Mouse (Mus musculus) heart, embryonic 11.5 days (tissue): ENCODE results near the gene Mrpl52. TPM values are rescaled to one million over a fixed set of nuclear protein-coding genes. Genes with fewer than 3 reads are reported as not detected.

Experiments used
- ATAC-seq: fragments of 200-750 bp; cut with Nextera tagmentation; replicated peaks from 2 replicates; pipeline ENCODE4 v1.8.0; 2017; ENCODE audit warnings: moderate library complexity; ENCODE audit not compliant: insufficient number of reproducible peaks, low FRiP score, low TSS enrichment
- H3K27ac ChIP-seq: fragments of 300-500 bp; sonication (generic); 2 replicates; pipeline ENCODE4 v1.5.1; 2014; ENCODE audit warnings: mild to moderate bottlenecking, low read depth, low read length
- H3K27me3 ChIP-seq: fragments of 300-500 bp; sonication (generic); 2 replicates; pipeline ENCODE4 v1.6.1; 2014; ENCODE audit warnings: mild to moderate bottlenecking, low read length, mixed read lengths; ENCODE audit not compliant: control insufficient read depth, insufficient read depth
- H3K36me3 ChIP-seq: fragments of 300-500 bp; sonication (generic); 2 replicates; pipeline ENCODE4 v1.6.1; 2014; ENCODE audit warnings: mild to moderate bottlenecking, low read length, moderate library complexity, mixed read lengths; ENCODE audit not compliant: control insufficient read depth, insufficient read depth
- H3K4me1 ChIP-seq: fragments of 300-500 bp; sonication (generic); 2 replicates; pipeline ENCODE4 v1.6.1; 2014; ENCODE audit warnings: low read length; ENCODE audit not compliant: control insufficient read depth, insufficient read depth
- H3K4me2 ChIP-seq: fragments of 300-500 bp; sonication (generic); 2 replicates; pipeline ENCODE4 v1.6.1; 2014; ENCODE audit warnings: mild to moderate bottlenecking, moderate library complexity
- H3K4me3 ChIP-seq: fragments of 300-500 bp; sonication (generic); 2 replicates; pipeline ENCODE4 v1.5.1; 2014; ENCODE audit warnings: low read depth, low read length
- H3K9ac ChIP-seq: fragments of 300-500 bp; sonication (generic); 2 replicates; pipeline ENCODE4 v1.6.1; 2014; ENCODE audit warnings: mild to moderate bottlenecking, low read depth, low read length, moderate library complexity
- H3K9me3 ChIP-seq: fragments of 300-500 bp; sonication (generic); replicated peaks from 2 replicates; pipeline ENCODE4 v1.6.1; 2016; ENCODE audit warnings: low read length; ENCODE audit not compliant: control insufficient read depth
- WGBS: fragments of 180-500 bp; shearing (Covaris S2); extraction: QIAGEN DNeasy Blood & Tissue Kit; methylation state at CpG from one replicate; pipeline ENCODE4 v1.1.7; 2014; ENCODE audit not compliant: insufficient replicate concordance; 5-methylcytosine and 5-hydroxymethylcytosine counted together
- polyA plus RNA-seq: library from polyadenylated mRNA; unstranded; fragments of >200 nt; fragmentation: Nextera tagmentation; extraction: Ambion mirVana; gene quantifications from 2 replicates; pipeline ENCODE4 v1.2.1, GENCODE M21; 2014

Gene Mrpl52
- polyA plus RNA-seq, result 242 and 250 TPM in 2 replicates

DNA sequence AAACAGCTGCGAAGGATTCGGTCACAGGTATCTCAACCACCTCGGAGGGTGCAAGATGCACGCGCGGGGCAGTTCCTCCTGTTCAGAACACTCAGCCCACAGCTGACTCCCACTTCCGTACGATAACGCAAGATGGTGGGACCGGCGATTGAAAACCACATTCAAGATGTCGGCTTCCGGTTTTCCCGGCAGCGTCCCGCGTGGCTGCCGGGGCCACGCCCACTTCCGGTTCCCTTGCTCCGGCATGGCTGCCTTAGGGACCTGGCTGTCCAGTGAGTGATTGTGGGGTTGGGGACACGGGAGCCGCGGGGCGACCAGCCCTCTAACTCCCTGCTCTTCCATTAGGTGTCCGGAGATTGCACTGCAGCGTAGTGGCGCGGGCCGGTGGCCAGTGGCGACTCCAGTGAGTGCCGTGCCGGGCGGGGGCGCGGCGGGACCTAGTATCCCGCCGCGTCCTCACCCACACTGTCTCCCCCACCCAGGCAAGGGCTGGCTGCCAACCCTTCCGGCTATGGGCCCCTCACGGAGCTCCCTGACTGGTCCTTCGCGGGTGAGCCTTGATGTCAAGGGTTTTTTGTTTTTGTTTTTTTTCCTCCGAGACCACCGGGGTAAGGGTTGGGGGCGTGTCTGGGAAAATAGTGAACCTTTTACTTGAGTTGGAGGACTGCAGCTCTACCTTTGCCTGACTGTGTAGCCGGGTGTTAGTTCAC lies at the start of gene Mrpl52:
Gene Mrpl52 (plus strand): TSS at position 221 of the 710 bp plus-strand sequence.
- Histone ChIP-seq H3K36me3 (no peaks in the 10 kb centered on the region), H3K4me2 (peak within 1 kb of the TSS; percentile 73), H3K27me3 (no peaks in the 10 kb centered on the region), H3K4me3 (peak within 1 kb of the TSS; percentile 93), H3K4me1 (peaks cover 25% of the 10 kb centered on the region), H3K9me3 (no peaks in the 10 kb centered on the region), H3K9ac (peak within 1 kb of the TSS; percentile 97), H3K27ac (peak within 1 kb of the TSS; percentile 85)
- ATAC-seq, result peak; percentile 57
- WGBS, result 1% methylated on average over 48 of the region's 48 CpGs

DNA sequence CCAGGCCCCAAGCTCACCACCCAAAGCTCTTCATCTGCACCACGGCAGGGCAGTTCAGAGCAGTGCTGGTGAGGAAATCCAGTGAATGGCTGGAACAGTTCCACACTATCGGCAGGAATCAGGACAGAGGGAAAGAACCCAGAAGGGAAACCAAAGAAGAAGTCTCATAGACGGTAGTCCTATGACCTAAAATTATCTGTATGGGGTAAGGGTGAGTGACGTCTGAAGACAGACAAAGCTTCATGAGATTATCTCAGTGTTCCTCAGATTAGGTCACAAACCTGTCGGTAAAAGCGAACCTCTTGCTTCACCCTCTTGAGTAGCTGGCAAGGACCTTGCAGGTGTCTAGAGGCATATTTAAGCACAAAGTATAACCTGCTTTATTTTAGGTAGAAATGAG lies 49.5 kb upstream of the Mrpl52 start:
- H3K4me1 ChIP-seq, result no peaks in the 10 kb centered on the region
- no peak for ATAC-seq
- no peak overlapping the region for H3K4me3 ChIP-seq
- no peak overlapping the region for H3K27ac ChIP-seq
- no peak overlapping the region for H3K9ac ChIP-seq
- no peaks in the 10 kb centered on the region for H3K27me3 ChIP-seq
- no peak overlapping the region for H3K4me2 ChIP-seq
- 62% methylated on average over 6 of the region's 6 CpGs for WGBS
- no peaks in the 10 kb centered on the region for H3K9me3 ChIP-seq
- no peaks in the 10 kb centered on the region for H3K36me3 ChIP-seq

DNA sequence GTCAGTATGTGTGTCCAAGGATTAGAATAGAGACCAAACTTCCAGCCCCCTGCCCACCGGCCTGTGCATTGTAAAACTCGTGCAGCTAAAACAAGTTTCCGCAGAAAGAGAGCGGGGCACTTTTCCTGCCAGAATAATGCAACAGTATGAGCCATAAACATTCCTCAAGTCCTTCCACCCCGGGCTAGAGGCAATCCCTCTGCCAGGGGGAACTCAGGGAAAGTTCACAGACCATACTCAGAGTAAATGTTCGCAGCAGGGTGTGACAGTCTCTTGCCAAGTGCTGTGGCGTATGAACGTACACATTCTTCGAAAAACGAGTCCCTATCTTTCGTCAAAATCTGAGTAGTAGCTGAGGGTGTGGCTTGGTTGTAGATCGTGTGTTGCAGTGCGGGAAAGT lies 47.1 kb upstream of the Mrpl52 start:
- Histone ChIP-seq H3K9ac (no peak overlapping the region), H3K4me1 (peaks cover 4% of the 10 kb centered on the region; the same call in 1 of the 2 replicates), H3K9me3 (no peaks in the 10 kb centered on the region), H3K36me3 (no peaks in the 10 kb centered on the region), H3K27me3 (no peaks in the 10 kb centered on the region), H3K4me3 (no peak overlapping the region), H3K4me2 (no peak overlapping the region), H3K27ac (no peak overlapping the region)
- 80% methylated on average over 13 of the region's 13 CpGs for WGBS
- ATAC-seq, result no peak

DNA sequence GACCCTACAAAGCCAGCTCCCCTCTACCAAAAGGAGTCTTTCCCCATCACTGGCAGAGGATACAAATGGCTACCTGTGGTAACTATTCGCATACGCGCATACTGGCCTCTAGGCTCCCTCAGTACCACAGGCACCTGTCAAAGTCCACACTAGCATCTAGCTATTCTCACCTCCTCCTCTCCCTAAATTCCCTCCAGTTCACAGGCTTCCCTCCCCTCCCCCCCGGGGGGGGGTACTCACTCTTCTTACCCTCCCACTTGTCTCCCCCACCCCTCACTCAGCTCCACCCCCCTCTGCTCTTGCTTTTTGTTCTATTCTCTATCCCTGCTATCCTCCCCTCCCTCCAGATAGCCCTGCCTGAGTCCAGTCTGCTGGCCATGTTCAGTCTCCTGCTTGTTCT lies 46.1 kb upstream of the Mrpl52 start:
- 72% methylated on average over 4 of the region's 4 CpGs for WGBS
- Histone ChIP-seq H3K9ac (no peak overlapping the region), H3K9me3 (no peaks in the 10 kb centered on the region), H3K4me1 (peaks cover 4% of the 10 kb centered on the region; the same call in 1 of the 2 replicates), H3K4me3 (no peak overlapping the region), H3K36me3 (no peaks in the 10 kb centered on the region), H3K27me3 (no peaks in the 10 kb centered on the region), H3K27ac (no peak overlapping the region), H3K4me2 (no peak overlapping the region)
- ATAC-seq, result no peak

DNA sequence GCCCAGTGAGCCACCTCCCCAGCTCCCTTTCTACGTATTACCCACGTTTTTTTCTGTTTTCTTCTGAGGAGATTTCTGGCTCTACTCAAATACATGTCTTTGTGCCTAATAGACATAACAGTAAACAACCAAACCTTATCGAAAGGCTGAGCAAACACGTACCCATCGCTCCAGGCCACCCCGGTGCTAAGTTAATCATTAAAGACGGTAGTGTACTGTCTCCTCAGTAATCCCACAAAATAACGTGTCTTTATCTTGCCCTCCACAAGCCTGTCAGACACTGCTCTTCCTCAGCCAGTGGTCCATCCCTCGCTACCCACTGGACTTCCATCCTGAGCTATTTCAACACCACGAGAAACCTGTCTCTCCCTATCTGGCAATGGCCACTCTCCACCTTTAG lies 44.9 kb upstream of the Mrpl52 start:
- no peak for ATAC-seq

DNA sequence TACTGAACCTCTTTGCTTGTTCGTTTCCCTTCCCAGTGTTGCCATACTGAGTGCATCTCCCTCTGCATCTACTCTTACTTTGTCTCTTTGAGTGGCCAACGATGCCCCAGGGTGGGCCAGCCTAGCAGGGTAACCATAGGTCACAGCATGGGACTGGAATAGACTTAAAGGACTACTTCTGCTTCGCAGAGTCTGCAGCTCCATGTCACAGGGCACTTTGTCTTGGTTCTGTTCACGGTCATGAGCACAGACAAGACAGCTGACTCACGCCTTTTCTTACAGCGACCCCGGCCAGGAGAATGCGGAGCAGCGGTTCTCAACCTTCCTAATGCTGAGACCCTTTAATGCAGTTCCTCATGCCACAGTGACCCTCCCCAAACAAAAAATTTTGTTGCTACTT lies 44.1 kb upstream of the Mrpl52 start:
- 78% methylated on average over 9 of the region's 9 CpGs for WGBS
- no peak overlapping the region for H3K27ac ChIP-seq
- ATAC-seq, result no peak

More for the DNA sequence above, 44.9 kb upstream of the Mrpl52 start:
- H3K4me2 ChIP-seq, result no peak overlapping the region
- 77% methylated on average over 10 of the region's 10 CpGs for WGBS
- H3K9ac ChIP-seq, result no peak overlapping the region
- H3K9me3 ChIP-seq, result no peaks in the 10 kb centered on the region
- H3K27ac ChIP-seq, result no peak overlapping the region
- H3K4me3 ChIP-seq, result no peak overlapping the region
- H3K27me3 ChIP-seq, result no peaks in the 10 kb centered on the region
- peaks cover 4% of the 10 kb centered on the region; the same call in 1 of the 2 replicates for H3K4me1 ChIP-seq
- no peaks in the 10 kb centered on the region for H3K36me3 ChIP-seq

DNA sequence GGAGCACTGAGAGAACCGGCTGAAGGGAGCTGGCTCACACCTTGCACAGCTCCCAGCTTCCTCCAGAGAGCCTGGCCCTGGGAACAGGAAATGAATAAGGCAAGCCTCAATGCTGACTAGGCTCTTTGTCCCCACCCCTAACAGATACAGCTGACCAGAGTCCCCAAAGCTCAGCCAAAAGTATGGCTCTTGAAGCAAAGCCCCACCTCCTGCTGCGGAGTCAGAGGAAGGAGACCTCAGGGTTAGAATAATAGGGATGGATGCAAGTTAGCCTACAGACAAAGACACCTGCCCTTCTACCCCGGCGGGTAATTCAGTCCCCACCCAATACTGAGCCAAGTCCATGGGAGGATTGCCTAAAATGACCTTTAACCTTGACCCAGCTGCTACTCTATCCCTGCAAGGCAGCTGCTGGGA lies 43.3 kb upstream of the Mrpl52 start:
- WGBS, result 57% methylated on average over 4 of the region's 4 CpGs
- ATAC-seq, result no peak

More for the DNA sequence above, 44.1 kb upstream of the Mrpl52 start:
- H3K9me3 ChIP-seq, result no peaks in the 10 kb centered on the region
- no peaks in the 10 kb centered on the region for H3K36me3 ChIP-seq
- no peak overlapping the region for H3K9ac ChIP-seq
- no peak overlapping the region for H3K4me2 ChIP-seq
- H3K27me3 ChIP-seq, result no peaks in the 10 kb centered on the region
- H3K4me1 ChIP-seq, result peaks cover 4% of the 10 kb centered on the region; the same call in 1 of the 2 replicates
- no peak overlapping the region for H3K4me3 ChIP-seq

DNA sequence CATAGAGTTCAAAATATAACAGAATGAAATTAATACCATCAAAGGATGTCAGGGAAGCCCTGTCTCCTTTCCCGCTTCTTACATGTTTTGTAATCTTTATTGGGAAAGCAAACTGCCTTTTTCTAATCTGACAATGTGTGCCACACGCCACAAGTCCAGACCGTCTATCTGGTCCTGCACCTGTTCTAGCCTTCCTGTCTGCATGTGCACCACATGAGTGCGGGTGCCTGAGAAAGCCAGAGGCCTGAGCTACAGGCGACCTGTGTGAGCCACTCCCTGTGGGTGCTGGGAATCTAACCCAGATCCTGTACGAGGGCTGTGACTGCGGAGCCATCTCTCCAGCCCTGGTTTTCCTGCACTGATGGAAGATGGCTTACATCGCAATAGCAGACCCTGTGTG lies 42.3 kb upstream of the Mrpl52 start:
- peaks cover 4% of the 10 kb centered on the region; the same call in 1 of the 2 replicates for H3K4me1 ChIP-seq
- no peak overlapping the region for H3K4me3 ChIP-seq
- ATAC-seq, result no peak
- no peaks in the 10 kb centered on the region for H3K9me3 ChIP-seq
- H3K36me3 ChIP-seq, result no peaks in the 10 kb centered on the region
- no peak overlapping the region for H3K9ac ChIP-seq
- 81% methylated on average over 8 of the region's 8 CpGs for WGBS
- no peak overlapping the region for H3K27ac ChIP-seq
- no peaks in the 10 kb centered on the region for H3K27me3 ChIP-seq
- H3K4me2 ChIP-seq, result no peak overlapping the region

More for the DNA sequence above, 43.3 kb upstream of the Mrpl52 start:
- no peaks in the 10 kb centered on the region for H3K9me3 ChIP-seq
- no peak overlapping the region for H3K4me2 ChIP-seq
- H3K27ac ChIP-seq, result no peak overlapping the region
- H3K4me3 ChIP-seq, result no peak overlapping the region
- no peak overlapping the region for H3K9ac ChIP-seq
- no peaks in the 10 kb centered on the region for H3K27me3 ChIP-seq
- H3K36me3 ChIP-seq, result no peaks in the 10 kb centered on the region
- peaks cover 4% of the 10 kb centered on the region; the same call in 1 of the 2 replicates for H3K4me1 ChIP-seq
